Comparison of ENCODE assay signal across 23 mouse cellular contexts in the genomic region with DNA sequence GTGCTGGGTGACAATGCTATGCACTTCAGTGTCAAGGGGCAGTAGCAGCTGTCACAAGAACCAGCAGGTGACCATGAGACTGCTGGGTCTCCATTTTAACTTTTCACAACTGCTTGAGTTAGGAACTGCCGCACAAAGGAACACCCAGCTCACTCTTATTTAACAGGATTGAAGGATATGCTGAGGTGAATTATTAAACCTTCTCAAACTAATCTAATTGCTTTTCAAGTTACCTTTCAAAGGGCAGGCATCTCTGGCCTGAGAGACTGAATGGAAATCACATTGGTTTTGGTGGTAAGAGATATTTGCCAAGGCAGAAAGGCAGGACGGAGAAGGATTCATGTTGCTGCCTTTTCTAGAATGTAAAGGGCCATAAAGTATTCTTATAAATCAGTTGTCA.
A peak's percentile ranks its signal among the peaks of the same experiment; 100 is the strongest.
DNase-seq lines count a peak whose midpoint lies in the region; ATAC-seq lines count a peak whose summit lies in the region.
"Had no signal": no experiment of that assay in that cellular context is flagged by ENCODE, and none has a peak within 500 bp of the region (broad histone marks: within the 10 kb centered on the region; RNA-seq: fewer than 3 reads in every experiment).

No protein-coding gene starts in this region.

- no peak overlapping the region for H3K27ac ChIP-seq in hindbrain, embryonic 10.5 days
- H3K27ac ChIP-seq in hindbrain, embryonic 16.5 days (ENCODE audit: low read depth, low read length): no peak overlapping the region
- H3K27ac ChIP-seq in limb, embryonic 11.5 days (replicated peaks; ENCODE audit: low read depth, low read length): no peak overlapping the region
- H3K27ac ChIP-seq in limb, embryonic 10.5 days: no peak overlapping the region
- no peak overlapping the region for H3K27ac ChIP-seq in kidney, embryonic 15.5 days
- H3K27ac ChIP-seq: heart, adult 2 months; hindbrain, embryonic 14.5 days; left cerebral cortex, adult 2 months; liver, embryonic 12.5 days; midbrain, embryonic 13.5 days had no signal

- H3K4me2 ChIP-seq in hindbrain, embryonic 16.5 days (ENCODE audit: low read length): no peak overlapping the region
- H3K4me2 ChIP-seq in limb, embryonic 11.5 days (ENCODE audit: low read depth, severe bottlenecking): no peak overlapping the region
- H3K4me2 ChIP-seq in kidney, embryonic 15.5 days: no peak overlapping the region
- H3K4me2 ChIP-seq: heart, embryonic 12.5 days; hindbrain, embryonic 14.5 days; liver, embryonic 12.5 days; midbrain, embryonic 13.5 days had no signal

- H3K9ac ChIP-seq in hindbrain, embryonic 16.5 days (ENCODE audit: low read depth, low read length): no peak overlapping the region
- H3K9ac ChIP-seq in limb, embryonic 11.5 days (ENCODE audit: low read length): no peak overlapping the region
- H3K9ac ChIP-seq in kidney, embryonic 15.5 days: no peak overlapping the region
- H3K9ac ChIP-seq: heart, embryonic 12.5 days; hindbrain, embryonic 14.5 days; liver, embryonic 12.5 days; liver, postnatal 0 days; midbrain, embryonic 13.5 days had no signal

- H3K27me3 ChIP-seq in hindbrain, embryonic 10.5 days (ENCODE audit: insufficient read depth, poor library complexity, severe bottlenecking): no peaks in the 10 kb centered on the region
- H3K27me3 ChIP-seq in hindbrain, embryonic 16.5 days (replicated peaks; ENCODE audit: control insufficient read depth, insufficient read depth, low read length): no peaks in the 10 kb centered on the region
- no peaks in the 10 kb centered on the region for H3K27me3 ChIP-seq in limb, embryonic 11.5 days (ENCODE audit: control insufficient read depth, insufficient read depth, low read length)
- H3K27me3 ChIP-seq in limb, embryonic 10.5 days (ENCODE audit: low read depth, poor library complexity, severe bottlenecking): no peaks in the 10 kb centered on the region
- H3K27me3 ChIP-seq in kidney, embryonic 15.5 days: no peaks in the 10 kb centered on the region
- H3K27me3 ChIP-seq: heart, embryonic 12.5 days; liver, embryonic 12.5 days; midbrain, embryonic 13.5 days had no signal

- H3K4me1 ChIP-seq in hindbrain, embryonic 10.5 days (replicated peaks): peaks cover 6% of the 10 kb centered on the region; the same call in 1 of the 2 replicates
- no peaks in the 10 kb centered on the region for H3K4me1 ChIP-seq in hindbrain, embryonic 16.5 days (ENCODE audit: control insufficient read depth, insufficient read depth, low read depth, low read length)
- H3K4me1 ChIP-seq in limb, embryonic 11.5 days (ENCODE audit: control insufficient read depth, insufficient read depth, low read length): peaks cover 3% of the 10 kb centered on the region; the same call in 1 of the 2 replicates
- peaks cover 9% of the 10 kb centered on the region for H3K4me1 ChIP-seq in limb, embryonic 10.5 days
- no peaks in the 10 kb centered on the region for H3K4me1 ChIP-seq in kidney, embryonic 15.5 days
- H3K4me1 ChIP-seq: heart, embryonic 12.5 days; liver, embryonic 12.5 days; midbrain, embryonic 13.5 days had no signal

- no peak overlapping the region for H3K4me3 ChIP-seq in hindbrain, embryonic 10.5 days
- H3K4me3 ChIP-seq in hindbrain, embryonic 16.5 days (ENCODE audit: low read length): no peak overlapping the region
- no peak overlapping the region for H3K4me3 ChIP-seq in limb, embryonic 11.5 days (ENCODE audit: low read depth, low read length)
- H3K4me3 ChIP-seq in limb, embryonic 10.5 days: no peak overlapping the region
- H3K4me3 ChIP-seq in kidney, embryonic 15.5 days (replicated peaks): no peak overlapping the region
- H3K4me3 ChIP-seq: erythroblast, embryonic 14.5 days; heart, adult 2 months; heart, embryonic 12.5 days; left cerebral cortex, adult 2 months; liver, embryonic 12.5 days; midbrain, embryonic 13.5 days had no signal

- 52% methylated on average over 2 of the region's 2 CpGs for WGBS in hindbrain, embryonic 10.5 days
- 31% methylated on average over 2 of the region's 2 CpGs for WGBS in hindbrain, embryonic 16.5 days
- WGBS in limb, embryonic 11.5 days: 25% methylated on average over 2 of the region's 2 CpGs
- 46% methylated on average over 2 of the region's 2 CpGs for WGBS in limb, embryonic 10.5 days
- 50% methylated on average over 2 of the region's 2 CpGs for WGBS in kidney, embryonic 15.5 days

- DNase-seq in hindbrain, embryonic 10.5 days (ENCODE audit: low spot score): peak; percentile 7
- DNase-seq in limb, embryonic 11.5 days (ENCODE audit: low spot score): no peak
- DNase-seq in limb, embryonic 10.5 days (ENCODE audit: low spot score): no peak
- DNase-seq in mesoderm, embryonic 11.5 days (ENCODE audit: low read depth, low spot score): peak; percentile 2
- DNase-seq in layer of hippocampus, adult 9-10 months (ENCODE audit: low spot score): no peak
- no peak for DNase-seq in spleen, postnatal 4 days (ENCODE audit: low spot score in 2 of 2)
- DNase-seq: adrenal gland, postnatal 36 days; cerebellum, adult 2 months; cerebellum, postnatal 14 days; heart, adult 2 months; heart, postnatal 4 days; liver, postnatal 0 days; lung, postnatal 36 days; thymus, postnatal 14 days had no signal

- no peaks in the 10 kb centered on the region for H3K36me3 ChIP-seq in hindbrain, embryonic 10.5 days
- no peaks in the 10 kb centered on the region for H3K36me3 ChIP-seq in hindbrain, embryonic 16.5 days (ENCODE audit: control insufficient read depth, insufficient read depth, low read length)
- no peaks in the 10 kb centered on the region for H3K36me3 ChIP-seq in limb, embryonic 11.5 days (ENCODE audit: control insufficient read depth, insufficient read depth, low read length)
- H3K36me3 ChIP-seq in limb, embryonic 10.5 days: no peaks in the 10 kb centered on the region
- no peaks in the 10 kb centered on the region for H3K36me3 ChIP-seq in kidney, embryonic 15.5 days
- H3K36me3 ChIP-seq: heart, embryonic 12.5 days; liver, embryonic 12.5 days; midbrain, embryonic 13.5 days had no signal

- H3K9me3 ChIP-seq in hindbrain, embryonic 10.5 days: no peaks in the 10 kb centered on the region
- no peaks in the 10 kb centered on the region for H3K9me3 ChIP-seq in hindbrain, embryonic 16.5 days (ENCODE audit: control insufficient read depth, low read length)
- H3K9me3 ChIP-seq in limb, embryonic 11.5 days (ENCODE audit: control insufficient read depth, low read length): no peaks in the 10 kb centered on the region
- no peaks in the 10 kb centered on the region for H3K9me3 ChIP-seq in limb, embryonic 10.5 days (replicated peaks)
- H3K9me3 ChIP-seq in kidney, embryonic 15.5 days (replicated peaks): no peaks in the 10 kb centered on the region
- H3K9me3 ChIP-seq: heart, embryonic 12.5 days; liver, embryonic 12.5 days; midbrain, embryonic 13.5 days had no signal

- ATAC-seq in hindbrain, embryonic 16.5 days: no peak
- 0 out of 2 replicates have a peak, but pooled peaks have one; percentile 24 for ATAC-seq in limb, embryonic 11.5 days (ENCODE audit: insufficient number of reproducible peaks, low FRiP score, low TSS enrichment, low read depth)
- ATAC-seq in kidney, embryonic 15.5 days (replicated peaks; ENCODE audit: low FRiP score): peak; percentile 46; the same call in 1 of the 2 replicates
- ATAC-seq: forebrain, embryonic 16.5 days; liver, embryonic 12.5 days; liver, postnatal 0 days; midbrain, embryonic 13.5 days had no signal

Comparison
In these comparisons a context has a peak if more than half of its experiments do, and no peak if none do; other contexts are left out.
1. DNase-seq: peak in hindbrain, embryonic 10.5 days (single experiment) and mesoderm, embryonic 11.5 days (single experiment); none in limb, embryonic 11.5 days (single experiment), limb, embryonic 10.5 days (single experiment), layer of hippocampus, adult 9-10 months (single experiment) and spleen, postnatal 4 days (0 of 2).